Mouse (Mus musculus): ENCODE data around the gene Iqgap2. TPM values are rescaled to one million over a fixed set of nuclear protein-coding genes. Genes with fewer than 3 reads are reported as not detected.

Iqgap2 gene
- polyA plus RNA-seq, 1 experiment from 2014 or later = 12.6 TPM

GRCm38 (mm10) chr13:95880633-95881032, 11.1 kb downstream of the Iqgap2 start:
- H3K9me3 ChIP-seq = no peaks in the 10 kb centered on the region
- H3K36me3 ChIP-seq = no peaks in the 10 kb centered on the region
- no peaks in the 10 kb centered on the region for H3K27me3 ChIP-seq
- no peak overlapping the region for H3K4me2 ChIP-seq (replicated peaks)
- H3K4me1 ChIP-seq = peaks cover 30% of the 10 kb centered on the region
- peak; percentile 61; the same call in 1 of the 2 replicates for ATAC-seq (ENCODE audit: low FRiP score, low read depth)
- 0 out of 2 replicates have a peak overlapping the region, but pooled peaks have one; percentile 3 for H3K27ac ChIP-seq
- 45% methylated on average over 6 of the region's 6 CpGs for WGBS
- H3K9ac ChIP-seq = no peak overlapping the region
- H3K4me3 ChIP-seq = no peak overlapping the region

- H3K4me3 ChIP-seq = no peak overlapping the region
- H3K36me3 ChIP-seq = no peaks in the 10 kb centered on the region
- H3K27ac ChIP-seq = no peak overlapping the region
- no peaks in the 10 kb centered on the region for H3K9me3 ChIP-seq
- WGBS = 74% methylated on average over 4 of the region's 4 CpGs
- no peak overlapping the region for H3K9ac ChIP-seq
- H3K27me3 ChIP-seq = no peaks in the 10 kb centered on the region
- no peak overlapping the region for H3K4me2 ChIP-seq (replicated peaks)
- H3K4me1 ChIP-seq = peaks cover 35% of the 10 kb centered on the region
- ATAC-seq (ENCODE audit: low FRiP score, low read depth) = no peak
These were observed 19.7 kb downstream of the Iqgap2 start for GRCm38 (mm10) chr13:95871993-95872392.

- ATAC-seq (ENCODE audit: low FRiP score, low read depth) = no peak
- no peak overlapping the region for H3K4me2 ChIP-seq (replicated peaks)
- H3K27me3 ChIP-seq = no peaks in the 10 kb centered on the region
- H3K4me3 ChIP-seq = no peak overlapping the region
- H3K9ac ChIP-seq = no peak overlapping the region
- H3K4me1 ChIP-seq = peaks cover 35% of the 10 kb centered on the region
- WGBS = 79% methylated on average over 8 of the region's 8 CpGs
- H3K27ac ChIP-seq = no peak overlapping the region
- H3K9me3 ChIP-seq = no peaks in the 10 kb centered on the region
- H3K36me3 ChIP-seq = no peaks in the 10 kb centered on the region
These were observed 21.1 kb downstream of the Iqgap2 start for GRCm38 (mm10) chr13:95870626-95871025.

- no peaks in the 10 kb centered on the region for H3K27me3 ChIP-seq
- H3K9me3 ChIP-seq = no peaks in the 10 kb centered on the region
- peaks cover 35% of the 10 kb centered on the region for H3K4me1 ChIP-seq
- no peak overlapping the region for H3K27ac ChIP-seq
- WGBS = 70% methylated on average over 8 of the region's 8 CpGs
- H3K4me3 ChIP-seq = no peak overlapping the region
- no peak overlapping the region for H3K4me2 ChIP-seq (replicated peaks)
- H3K9ac ChIP-seq = no peak overlapping the region
- no peak for ATAC-seq (ENCODE audit: low FRiP score, low read depth)
- H3K36me3 ChIP-seq = no peaks in the 10 kb centered on the region
These were observed 22.7 kb downstream of the Iqgap2 start for GRCm38 (mm10) chr13:95868896-95869540.

GRCm38 (mm10) chr13:95862201-95862600, 29.5 kb downstream of the Iqgap2 start:
- no peak for ATAC-seq (ENCODE audit: low FRiP score, low read depth)
- H3K4me2 ChIP-seq (replicated peaks) = no peak overlapping the region
- peaks cover 20% of the 10 kb centered on the region for H3K4me1 ChIP-seq
- no peaks in the 10 kb centered on the region for H3K36me3 ChIP-seq
- 0 out of 2 replicates have a peak, but pooled peaks cover 2% of the 10 kb centered on the region for H3K27me3 ChIP-seq
- 44% methylated on average over 8 of the region's 8 CpGs for WGBS
- H3K9ac ChIP-seq = no peak overlapping the region
- no peak overlapping the region for H3K4me3 ChIP-seq
- H3K27ac ChIP-seq = no peak overlapping the region
- no peaks in the 10 kb centered on the region for H3K9me3 ChIP-seq

- 82% methylated on average over 4 of the region's 4 CpGs for WGBS
- H3K4me2 ChIP-seq (replicated peaks) = no peak overlapping the region
These were observed 32.5 kb downstream of the Iqgap2 start for GRCm38 (mm10) chr13:95859271-95859670.

GRCm38 (mm10) chr13:95858866-95859265, 32.9 kb downstream of the Iqgap2 start:
- no peak overlapping the region for H3K4me2 ChIP-seq (replicated peaks)
- no peaks in the 10 kb centered on the region for H3K36me3 ChIP-seq
- H3K4me3 ChIP-seq = no peak overlapping the region
- no peak overlapping the region for H3K27ac ChIP-seq
- H3K9ac ChIP-seq = no peak overlapping the region
- H3K9me3 ChIP-seq = no peaks in the 10 kb centered on the region
- peaks cover 20% of the 10 kb centered on the region for H3K4me1 ChIP-seq
- no peak for ATAC-seq (ENCODE audit: low FRiP score, low read depth)
- WGBS = 82% methylated on average over 9 of the region's 9 CpGs
- 0 out of 2 replicates have a peak, but pooled peaks cover 2% of the 10 kb centered on the region for H3K27me3 ChIP-seq

More at GRCm38 (mm10) chr13:95859271-95859670, 32.5 kb downstream of the Iqgap2 start:
- no peak for ATAC-seq (ENCODE audit: low FRiP score, low read depth)
- Histone ChIP-seq H3K36me3 (no peaks in the 10 kb centered on the region), H3K9ac (no peak overlapping the region), H3K27me3 (0 out of 2 replicates have a peak, but pooled peaks cover 2% of the 10 kb centered on the region), H3K4me3 (no peak overlapping the region), H3K9me3 (no peaks in the 10 kb centered on the region), H3K27ac (no peak overlapping the region), H3K4me1 (peaks cover 20% of the 10 kb centered on the region)

GRCm38 (mm10) chr13:95855537-95855936, 36.2 kb downstream of the Iqgap2 start:
- Histone ChIP-seq H3K9ac (no peak overlapping the region), H3K9me3 (no peaks in the 10 kb centered on the region), H3K36me3 (no peaks in the 10 kb centered on the region), H3K4me3 (no peak overlapping the region), H3K27ac (no peak overlapping the region), H3K4me1 (peaks cover 15% of the 10 kb centered on the region), H3K4me2 (replicated peaks) (no peak overlapping the region), H3K27me3 (no peaks in the 10 kb centered on the region)
- no peak for ATAC-seq (ENCODE audit: low FRiP score, low read depth)
- 89% methylated on average over 4 of the region's 4 CpGs for WGBS

- Histone ChIP-seq H3K4me1 (peaks cover 22% of the 10 kb centered on the region), H3K36me3 (no peaks in the 10 kb centered on the region), H3K27me3 (no peaks in the 10 kb centered on the region), H3K9me3 (no peaks in the 10 kb centered on the region), H3K9ac (no peak overlapping the region), H3K4me2 (replicated peaks) (no peak overlapping the region), H3K27ac (no peak overlapping the region), H3K4me3 (no peak overlapping the region)
- whole genome bisulfite sequencing = 86% methylated on average over 4 of the region's 4 CpGs
- ATAC-seq (ENCODE audit: low FRiP score, low read depth) = no peak
These were observed 40.1 kb downstream of the Iqgap2 start for GRCm38 (mm10) chr13:95851611-95852010.

GRCm38 (mm10) chr13:95850451-95850850, 41.3 kb downstream of the Iqgap2 start:
- WGBS = 28% methylated on average over 5 of the region's 5 CpGs
- no peak for ATAC-seq (ENCODE audit: low FRiP score, low read depth)
- H3K36me3 ChIP-seq = no peaks in the 10 kb centered on the region
- no peak overlapping the region for H3K4me2 ChIP-seq (replicated peaks)
- no peak overlapping the region for H3K27ac ChIP-seq
- H3K9ac ChIP-seq = no peak overlapping the region
- no peaks in the 10 kb centered on the region for H3K9me3 ChIP-seq
- H3K4me3 ChIP-seq = no peak overlapping the region
- H3K4me1 ChIP-seq = peaks cover 22% of the 10 kb centered on the region
- H3K27me3 ChIP-seq = no peaks in the 10 kb centered on the region

GRCm38 (mm10) chr13:95849501-95850007, 42.2 kb downstream of the Iqgap2 start:
- Histone ChIP-seq H3K4me1 (peaks cover 22% of the 10 kb centered on the region), H3K27me3 (no peaks in the 10 kb centered on the region), H3K27ac (no peak overlapping the region), H3K4me2 (replicated peaks) (no peak overlapping the region), H3K4me3 (no peak overlapping the region), H3K36me3 (no peaks in the 10 kb centered on the region), H3K9ac (no peak overlapping the region), H3K9me3 (no peaks in the 10 kb centered on the region)
- ATAC-seq (ENCODE audit: low FRiP score, low read depth) = no peak
- WGBS = 35% methylated on average over 7 of the region's 7 CpGs

GRCm38 (mm10) chr13:95846364-95846763, 45.4 kb downstream of the Iqgap2 start:
- Histone ChIP-seq H3K4me1 (peaks cover 22% of the 10 kb centered on the region), H3K4me2 (replicated peaks) (no peak overlapping the region), H3K27me3 (no peaks in the 10 kb centered on the region), H3K27ac (no peak overlapping the region), H3K9ac (no peak overlapping the region), H3K36me3 (no peaks in the 10 kb centered on the region), H3K9me3 (no peaks in the 10 kb centered on the region), H3K4me3 (no peak overlapping the region)
- no peak for ATAC-seq (ENCODE audit: low FRiP score, low read depth)
- 56% methylated on average over 5 of the region's 5 CpGs for WGBS

GRCm38 (mm10) chr13:95844950-95845349, 46.8 kb downstream of the Iqgap2 start:
- Histone ChIP-seq H3K4me2 (replicated peaks) (no peak overlapping the region), H3K9ac (no peak overlapping the region), H3K27me3 (no peaks in the 10 kb centered on the region), H3K36me3 (no peaks in the 10 kb centered on the region), H3K27ac (no peak overlapping the region), H3K9me3 (no peaks in the 10 kb centered on the region), H3K4me3 (no peak overlapping the region), H3K4me1 (peaks cover 8% of the 10 kb centered on the region)
- no peak for ATAC-seq (ENCODE audit: low FRiP score, low read depth)
- 82% methylated on average over 3 of the region's 3 CpGs for WGBS

Data from limb, embryonic 13.5 days (tissue).